Mouse (Mus musculus) midbrain, embryonic 11.5 days (tissue): ENCODE measurements around the gene Hsh2d. TPM values are rescaled to one million over a fixed set of nuclear protein-coding genes. Genes with fewer than 3 reads are reported as not detected.

ENCODE experiments used
- ATAC-seq: fragments of 200-750 bp; cut with Nextera tagmentation; 2 replicates; pipeline ENCODE4 v1.8.0; 2017; ENCODE audit warnings: moderate TSS enrichment, moderate library complexity; ENCODE audit not compliant: low FRiP score
- DNase-seq: peaks from one replicate; pipeline ENCODE4 v3.0.0; 2015; ENCODE audit warnings: low spot score; ENCODE audit errors: missing footprints
- H3K27ac ChIP-seq: fragments of 300-500 bp; sonication (generic); 2 replicates; pipeline ENCODE4 v1.5.1; 2014; ENCODE audit warnings: low read depth, low read length
- H3K27me3 ChIP-seq: fragments of 300-500 bp; sonication (generic); 2 replicates; pipeline ENCODE4 v1.6.1; 2014; ENCODE audit warnings: mild to moderate bottlenecking, low read length, moderate library complexity, mixed read lengths; ENCODE audit not compliant: control insufficient read depth, insufficient read depth
- H3K36me3 ChIP-seq: fragments of 300-500 bp; sonication (generic); 2 replicates; pipeline ENCODE4 v1.6.1; 2014; ENCODE audit warnings: mild to moderate bottlenecking, low read length, moderate library complexity, mixed read lengths; ENCODE audit not compliant: control insufficient read depth, insufficient read depth
- H3K4me1 ChIP-seq: fragments of 300-500 bp; sonication (generic); 2 replicates; pipeline ENCODE4 v1.6.1; 2014; ENCODE audit warnings: low read length; ENCODE audit not compliant: control insufficient read depth, insufficient read depth
- H3K4me2 ChIP-seq: fragments of 300-500 bp; sonication (generic); 2 replicates; pipeline ENCODE4 v1.6.1; 2014; ENCODE audit warnings: mild to moderate bottlenecking, moderate library complexity
- H3K4me3 ChIP-seq: fragments of 300-500 bp; sonication (generic); 2 replicates; pipeline ENCODE4 v1.5.1; 2014; ENCODE audit warnings: low read depth, low read length
- H3K9ac ChIP-seq: fragments of 300-500 bp; sonication (generic); 2 replicates; pipeline ENCODE4 v1.6.1; 2014; ENCODE audit warnings: low read length
- H3K9me3 ChIP-seq: fragments of 300-500 bp; sonication (generic); 2 replicates; pipeline ENCODE4 v1.6.1; 2016; ENCODE audit warnings: low read length; ENCODE audit not compliant: control insufficient read depth
- WGBS: fragments of 180-500 bp; shearing (Covaris S2); extraction: QIAGEN DNeasy Blood & Tissue Kit; methylation state at CpG from one replicate; pipeline ENCODE4 v1.1.7; 2014; 5-methylcytosine and 5-hydroxymethylcytosine counted together
- polyA plus RNA-seq: library from polyadenylated mRNA; unstranded; fragments of >200 nt; fragmentation: Nextera tagmentation; extraction: Ambion mirVana; gene quantifications from 2 replicates; pipeline ENCODE4 v1.2.1, GENCODE M21; 2014

The Hsh2d gene
- polyA plus RNA-seq, 1 experiment from 2014 or later: not detected

DNA sequence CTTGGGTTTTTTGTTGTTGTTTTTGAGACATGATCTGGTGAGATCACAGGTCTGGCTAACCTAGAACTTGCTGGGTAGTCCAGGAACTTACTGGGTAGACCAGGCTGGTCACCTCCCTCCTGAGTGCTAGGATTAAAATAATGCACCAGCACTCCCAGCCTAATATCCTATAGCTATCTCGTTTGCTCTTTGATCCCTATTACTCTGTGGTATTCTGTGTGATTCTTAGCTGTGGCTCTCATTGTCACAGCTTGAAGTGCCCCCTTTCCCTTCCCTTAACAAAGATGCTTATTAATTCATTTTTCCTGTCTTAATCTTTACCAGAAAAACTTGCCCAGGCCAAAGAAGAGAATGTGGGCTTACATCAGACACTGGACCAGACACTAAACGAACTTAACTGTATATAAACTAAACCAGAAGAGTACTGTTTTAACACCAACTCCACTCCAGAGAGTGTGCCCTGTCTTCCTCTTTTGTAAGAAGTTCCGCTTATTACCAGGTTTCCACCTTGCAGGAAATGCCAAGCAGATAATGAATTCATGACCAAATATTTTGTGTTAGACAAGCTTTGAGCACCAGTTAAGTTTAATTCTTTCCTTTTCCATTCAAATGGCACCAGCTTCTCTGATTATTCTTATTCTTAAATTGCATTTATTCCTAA is 37.9 kb upstream of the Hsh2d start:
- no peak overlapping the region for H3K27ac ChIP-seq
- peak; percentile 78 for DNase-seq
- H3K27me3 ChIP-seq: no peaks in the 10 kb centered on the region
- 86% methylated on average over 3 of the region's 3 CpGs for WGBS
- no peak overlapping the region for H3K4me3 ChIP-seq
- no peak overlapping the region for H3K9ac ChIP-seq
- H3K9me3 ChIP-seq: no peaks in the 10 kb centered on the region
- ATAC-seq: no peak
- no peak overlapping the region for H3K4me2 ChIP-seq
- peaks cover 19% of the 10 kb centered on the region for H3K36me3 ChIP-seq
- no peaks in the 10 kb centered on the region for H3K4me1 ChIP-seq

DNA sequence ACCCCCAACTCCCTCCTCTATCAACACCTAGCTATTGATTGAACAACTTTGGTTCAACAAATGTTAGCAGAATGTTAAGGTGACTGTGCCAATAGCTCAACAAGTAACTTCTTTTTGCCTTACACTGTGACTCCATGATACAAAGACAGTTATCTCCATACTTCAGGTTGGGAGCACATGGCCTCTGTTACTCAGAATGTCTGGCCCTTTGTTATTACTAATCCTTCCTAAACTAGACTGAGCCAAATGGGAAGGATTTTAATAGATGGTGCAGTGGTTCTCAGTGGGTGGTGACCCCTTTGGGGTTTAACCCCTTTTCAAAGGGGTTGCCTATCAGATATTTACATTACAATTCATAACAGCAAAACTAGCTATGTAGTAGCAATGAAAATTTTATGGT is 36.1 kb upstream of the Hsh2d start:
- H3K27me3 ChIP-seq: no peaks in the 10 kb centered on the region
- no peak overlapping the region for H3K4me3 ChIP-seq
- DNase-seq (peak; percentile 85), ATAC-seq (no peak)
- H3K9ac ChIP-seq: no peak overlapping the region
- H3K27ac ChIP-seq: no peak overlapping the region
- peaks cover 8% of the 10 kb centered on the region for H3K36me3 ChIP-seq
- no peak overlapping the region for H3K4me2 ChIP-seq
- H3K4me1 ChIP-seq: no peaks in the 10 kb centered on the region
- no peaks in the 10 kb centered on the region for H3K9me3 ChIP-seq

DNA sequence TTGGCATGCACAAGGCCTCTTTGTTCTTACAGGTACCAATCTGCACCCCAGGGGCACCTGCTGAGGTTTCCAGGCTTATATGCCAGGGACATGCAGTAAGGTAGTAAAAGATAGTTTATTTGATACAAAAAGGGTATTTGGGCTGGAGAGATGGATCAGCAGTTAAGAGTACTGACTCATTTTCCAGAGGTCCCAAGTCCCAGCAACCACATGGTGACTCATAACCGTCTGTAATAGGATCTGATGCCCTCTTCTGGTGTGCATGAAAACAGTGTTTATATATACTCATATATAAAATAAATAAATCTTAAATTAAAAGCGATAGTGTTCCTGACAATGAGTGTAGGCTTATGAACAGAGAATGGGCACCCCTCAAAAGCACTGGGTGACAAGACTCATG is 31.3 kb upstream of the Hsh2d start:
- ATAC-seq (no peak), DNase-seq (no peak)
- Histone ChIP-seq H3K4me1 (peaks cover 11% of the 10 kb centered on the region), H3K27ac (no peak overlapping the region), H3K4me3 (no peak overlapping the region), H3K4me2 (no peak overlapping the region), H3K36me3 (no peaks in the 10 kb centered on the region), H3K9me3 (no peaks in the 10 kb centered on the region), H3K27me3 (no peaks in the 10 kb centered on the region), H3K9ac (no peak overlapping the region)
- WGBS: 84% methylated on average over 2 of the region's 2 CpGs

DNA sequence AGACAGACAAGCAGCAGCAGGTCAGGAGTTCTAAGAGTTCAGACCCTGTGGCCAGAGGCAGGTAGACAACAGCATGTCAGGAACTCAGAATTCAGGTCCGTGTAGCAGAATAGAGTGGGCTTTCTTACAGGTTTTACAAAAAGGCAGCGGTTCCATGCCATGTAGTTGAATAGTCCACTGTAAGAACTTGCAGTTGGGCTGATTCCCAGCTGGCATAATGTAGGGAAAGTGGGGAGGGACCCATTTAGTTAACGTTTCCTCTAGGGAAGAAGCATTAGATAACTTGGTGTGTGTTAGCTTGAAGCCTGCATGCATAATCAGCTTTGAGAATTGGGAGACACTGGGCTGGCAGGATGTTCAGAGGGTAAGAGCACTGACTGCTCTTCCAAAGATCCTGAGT is 30.7 kb upstream of the Hsh2d start:
- Histone ChIP-seq H3K9ac (no peak overlapping the region), H3K36me3 (no peaks in the 10 kb centered on the region), H3K4me2 (no peak overlapping the region), H3K4me3 (no peak overlapping the region), H3K27ac (no peak overlapping the region), H3K4me1 (peaks cover 11% of the 10 kb centered on the region), H3K27me3 (no peaks in the 10 kb centered on the region), H3K9me3 (no peaks in the 10 kb centered on the region)
- 84% methylated on average over 3 of the region's 3 CpGs for WGBS
- ATAC-seq (no peak), DNase-seq (no peak)

DNA sequence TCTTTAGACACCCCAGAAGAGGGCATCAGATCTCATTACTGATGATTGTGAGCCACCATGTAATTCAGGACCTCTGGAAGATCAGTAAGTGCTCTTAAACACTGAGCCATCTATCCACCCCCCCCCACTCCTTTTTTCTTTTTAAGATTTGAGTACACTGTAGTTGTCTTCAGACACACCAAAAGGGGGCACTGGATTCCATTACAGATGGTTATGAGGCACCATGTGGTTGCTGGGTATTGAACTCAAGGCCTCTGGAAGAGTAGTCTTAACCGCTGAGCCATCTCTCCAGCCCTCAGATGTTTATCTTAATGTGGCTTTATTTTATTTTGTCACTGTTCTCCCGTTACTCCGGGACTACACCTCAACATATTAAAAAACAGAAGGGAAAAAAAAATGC is 29.4 kb upstream of the Hsh2d start:
- WGBS: 75% methylated on average over 3 of the region's 3 CpGs
- Histone ChIP-seq H3K4me2 (peak overlapping the region; percentile 44; the same call in 1 of the 2 replicates), H3K4me3 (peak overlapping the region; percentile 23; the same call in 1 of the 2 replicates), H3K36me3 (no peaks in the 10 kb centered on the region), H3K9ac (no peak overlapping the region), H3K9me3 (no peaks in the 10 kb centered on the region), H3K4me1 (peaks cover 11% of the 10 kb centered on the region), H3K27ac (no peak overlapping the region), H3K27me3 (no peaks in the 10 kb centered on the region)
- DNase-seq (no peak), ATAC-seq (no peak)

DNA sequence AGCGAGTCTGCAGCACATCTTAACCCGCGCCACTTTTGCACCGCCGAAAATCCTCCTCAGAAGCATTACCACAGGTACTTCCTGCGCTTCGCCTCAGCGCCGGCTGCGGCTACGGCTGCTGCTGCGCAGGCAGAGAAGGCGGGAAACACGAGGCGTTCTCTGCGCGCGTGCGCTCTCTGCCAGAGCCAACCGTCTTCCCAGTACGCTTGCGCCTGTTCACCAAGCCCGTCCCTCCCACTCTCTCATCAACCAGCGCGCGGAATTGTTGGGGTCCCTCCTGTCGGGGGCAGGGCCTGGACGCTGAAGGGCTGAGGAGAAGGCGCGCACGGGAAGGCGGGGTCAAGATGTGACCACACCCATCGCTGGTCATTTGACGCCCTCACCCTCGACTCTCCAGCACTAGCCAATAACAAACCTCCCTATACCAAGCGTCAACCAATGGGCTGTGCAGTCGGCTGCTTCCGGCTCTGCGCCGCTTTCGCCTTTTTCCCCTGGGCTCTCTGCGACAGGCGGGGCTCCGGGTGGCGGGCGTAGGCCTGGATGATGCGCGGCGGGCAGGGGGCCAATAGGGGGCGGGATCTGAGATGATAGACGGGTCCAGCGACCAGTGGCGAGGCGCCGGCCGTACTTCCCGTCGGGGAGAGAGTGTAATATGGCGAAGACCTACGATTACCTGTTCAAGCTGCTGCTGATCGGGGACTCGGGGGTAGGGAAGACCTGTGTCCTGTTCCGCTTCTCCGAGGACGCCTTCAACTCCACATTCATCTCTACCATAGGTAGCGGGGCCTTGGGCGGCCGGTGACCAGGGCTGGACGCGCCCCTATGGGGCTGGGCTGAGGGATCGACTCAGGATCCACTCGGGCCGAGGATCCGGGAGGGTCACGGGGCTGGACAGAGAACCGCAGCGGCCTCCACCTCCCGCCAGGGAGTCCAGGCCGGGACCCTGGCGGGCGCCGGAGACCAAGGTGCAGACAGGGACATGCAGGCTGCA is 28.4 kb upstream of the Hsh2d start, which contains the start of gene Rab8a:
Rab8a (plus strand) TSS at position 494 of the 991 bp plus-strand sequence.
- DNase-seq (peak; percentile 100), ATAC-seq (peak; percentile 99)
- Histone ChIP-seq H3K4me3 (peak within 1 kb of the TSS; percentile 90), H3K9me3 (no peaks in the 10 kb centered on the region), H3K4me2 (peak within 1 kb of the TSS; percentile 91), H3K4me1 (peaks cover 11% of the 10 kb centered on the region), H3K36me3 (no peaks in the 10 kb centered on the region), H3K27ac (peak within 1 kb of the TSS; percentile 25; the same call in 1 of the 2 replicates), H3K27me3 (no peaks in the 10 kb centered on the region), H3K9ac (peak within 1 kb of the TSS; percentile 89)
- under 1% methylated on average over 82 of the region's 82 CpGs for WGBS

DNA sequence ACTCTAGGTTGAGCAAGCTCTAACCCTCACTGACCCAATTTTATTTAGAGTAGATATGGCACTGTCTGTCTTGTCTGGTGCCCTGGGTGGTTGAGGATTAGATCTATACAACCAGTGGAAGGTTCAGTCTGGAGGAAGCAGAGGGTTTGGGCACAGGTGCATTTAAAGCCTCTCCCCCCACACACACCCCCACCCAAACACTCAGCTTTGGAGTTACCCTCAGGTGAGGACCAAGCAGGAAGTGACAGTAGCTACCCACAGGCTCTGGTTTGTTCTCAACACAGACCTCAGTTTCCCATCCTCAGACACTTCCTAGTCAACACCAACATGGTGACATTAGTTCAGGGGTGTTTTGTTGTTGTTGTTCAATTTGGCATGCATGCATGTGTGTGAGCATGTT is 26.6 kb upstream of the Hsh2d start:
- no peaks in the 10 kb centered on the region for H3K36me3 ChIP-seq
- DNase-seq: no peak
- peaks cover 11% of the 10 kb centered on the region for H3K4me1 ChIP-seq
- H3K4me3 ChIP-seq: no peak overlapping the region
- H3K9ac ChIP-seq: no peak overlapping the region
- H3K4me2 ChIP-seq: no peak overlapping the region
- ATAC-seq: no peak
- no peak overlapping the region for H3K27ac ChIP-seq
- H3K27me3 ChIP-seq: no peaks in the 10 kb centered on the region
- no peaks in the 10 kb centered on the region for H3K9me3 ChIP-seq

DNA sequence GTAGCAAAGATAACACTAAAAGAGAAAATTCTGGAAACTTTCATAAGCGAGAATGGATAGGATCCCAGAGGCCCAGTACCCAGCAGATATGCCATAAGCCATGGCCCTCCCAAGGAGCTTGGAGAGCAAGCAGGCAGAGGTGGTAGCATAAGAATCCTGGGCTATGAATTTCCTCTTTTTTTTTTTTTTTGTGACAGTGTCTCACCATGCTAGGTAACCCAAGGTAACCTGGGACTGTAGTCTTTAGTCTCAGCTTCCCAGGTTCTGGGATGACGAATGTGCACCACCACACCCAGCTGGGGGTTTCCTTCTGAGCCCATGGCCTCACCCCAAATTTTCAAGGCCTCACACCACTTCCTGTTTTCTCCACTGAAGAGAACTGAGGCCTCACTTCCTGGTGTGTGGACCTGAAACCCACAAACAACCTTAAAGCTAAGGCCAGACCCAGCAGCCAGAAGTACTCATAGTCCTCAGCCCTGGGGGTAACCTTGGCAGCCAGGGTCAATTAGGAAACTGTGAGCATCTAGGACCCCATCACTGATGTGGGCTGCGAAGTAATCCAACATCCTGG is 20.3 kb upstream of the Hsh2d start:
- Histone ChIP-seq H3K9ac (no peak overlapping the region), H3K4me2 (no peak overlapping the region), H3K27me3 (no peaks in the 10 kb centered on the region), H3K4me3 (no peak overlapping the region), H3K27ac (no peak overlapping the region), H3K36me3 (peaks cover 19% of the 10 kb centered on the region), H3K9me3 (no peaks in the 10 kb centered on the region), H3K4me1 (no peaks in the 10 kb centered on the region)
- DNase-seq: peak; percentile 1
- no peak for ATAC-seq
- WGBS: 85% methylated on average over 3 of the region's 3 CpGs
